Mouse (Mus musculus) kidney, postnatal 14 days (tissue): ENCODE data around the gene Ankle2.

Experiments
- DNase-seq: peaks from one replicate; pipeline ENCODE4 v3.0.0; 2022; ENCODE audit warnings: mixed read lengths

Gene Ankle2

DNA sequence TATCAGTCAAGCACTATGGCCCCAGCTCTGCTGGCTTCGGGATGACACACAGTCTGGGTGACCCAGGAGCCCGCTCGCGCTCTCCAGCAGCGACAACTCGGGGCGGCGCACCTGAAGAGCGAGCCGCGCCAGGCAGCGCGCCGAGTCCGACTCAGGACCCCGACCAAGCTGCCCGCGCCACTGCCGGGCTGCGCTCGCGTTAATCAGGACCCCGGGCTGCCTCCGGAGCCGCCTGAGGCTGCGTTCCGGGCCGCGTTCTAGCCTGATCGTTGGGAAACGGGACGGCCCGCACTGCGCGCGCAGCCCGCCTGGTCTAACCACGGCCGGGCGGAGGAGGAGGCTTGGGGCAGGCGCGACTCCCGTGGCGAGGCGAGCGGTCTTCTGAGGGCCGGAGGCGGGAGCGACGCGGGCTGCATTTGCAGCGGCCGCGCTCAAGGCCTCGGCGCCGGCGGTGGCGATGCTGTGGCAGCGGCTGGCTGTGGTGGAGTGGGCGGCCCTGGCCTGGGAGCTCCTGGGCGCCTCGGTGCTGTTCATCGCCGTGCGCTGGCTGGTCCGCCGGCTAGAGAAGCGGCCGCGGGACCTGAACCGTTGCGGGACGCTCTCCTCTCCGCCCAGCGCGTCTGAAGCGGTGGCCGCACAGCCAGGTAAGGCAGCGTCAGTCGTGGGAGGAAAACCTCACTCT is at the start of gene Ankle2:
Ankle2 (plus strand) TSS at position 225 of the 682 bp plus-strand sequence.
- DNase-seq: peak; percentile 95

- no peak for DNase-seq
Observed at GRCm38 (mm10) chr5:110181716-110182115, 49.1 kb upstream of the Ankle2 start.

- peak; percentile 8 for DNase-seq
Observed at GRCm38 (mm10) chr5:110203164-110203895, 27.5 kb upstream of the Ankle2 start.

- no peak for DNase-seq
Observed at GRCm38 (mm10) chr5:110204777-110205176, 26.0 kb upstream of the Ankle2 start.

- no peak for DNase-seq
Observed at GRCm38 (mm10) chr5:110211312-110211711, 19.5 kb upstream of the Ankle2 start.

DNA sequence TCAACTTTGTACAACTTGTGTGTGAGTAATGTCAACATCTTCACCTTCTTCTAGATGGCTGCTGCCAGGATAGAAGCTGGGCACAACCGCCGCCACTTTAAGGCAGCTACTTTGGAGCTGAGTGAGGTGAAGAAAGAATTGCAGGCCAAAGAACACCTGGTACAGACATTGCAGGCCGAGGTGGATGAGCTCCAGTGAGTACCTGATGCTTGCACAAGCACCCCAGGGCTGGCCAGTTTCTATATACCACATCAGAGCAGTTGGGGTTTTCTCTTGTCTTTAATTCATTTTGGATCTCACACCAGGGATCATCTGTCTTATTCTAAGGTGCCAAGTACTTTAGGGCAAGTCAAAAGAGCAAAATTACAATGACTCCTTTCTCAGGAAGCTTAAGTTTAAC is 14.0 kb upstream of the Ankle2 start:
- no peak for DNase-seq

DNA sequence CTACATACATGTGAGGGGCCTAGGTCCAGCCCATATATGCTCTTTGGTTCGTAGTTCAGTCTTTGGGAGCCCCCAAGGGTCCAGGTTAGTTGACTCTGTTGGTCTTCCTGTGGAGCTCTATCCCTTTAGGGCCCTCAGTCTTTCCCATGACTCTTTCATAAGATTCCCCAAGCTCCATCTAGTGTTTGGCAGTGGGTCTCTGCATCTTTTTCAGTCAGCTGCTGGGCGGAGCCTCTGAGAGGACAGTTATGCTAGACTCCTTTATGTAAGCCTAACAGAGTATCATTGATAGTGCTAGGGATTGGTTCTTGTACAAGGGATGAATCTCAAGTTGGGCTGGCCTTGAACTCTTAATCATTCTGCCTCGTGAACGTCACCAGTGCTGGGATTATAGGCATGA is 10.5 kb upstream of the Ankle2 start:
- DNase-seq: no peak

DNA sequence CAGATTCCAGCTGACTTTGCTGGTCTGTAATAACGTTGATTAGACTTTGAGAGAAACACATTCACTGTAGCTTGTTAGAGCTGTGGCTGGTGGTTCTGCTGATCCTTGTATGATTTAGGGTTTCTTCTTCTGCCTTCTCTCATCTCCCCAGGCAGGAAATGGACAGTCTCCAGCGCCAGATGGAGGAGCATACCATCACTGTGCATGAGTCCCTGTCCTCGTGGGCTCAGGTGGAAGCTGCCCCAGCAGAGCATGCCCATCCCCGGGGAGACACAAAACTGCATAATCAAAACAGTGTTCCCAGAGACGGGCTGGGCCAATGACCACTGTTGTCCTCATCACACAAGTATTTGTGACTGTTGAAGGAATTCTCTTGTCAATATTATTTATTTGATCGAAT is 8.0 kb upstream of the Ankle2 start:
- DNase-seq: no peak

- DNase-seq: no peak
Observed at GRCm38 (mm10) chr5:110225056-110225455, 5.7 kb upstream of the Ankle2 start.

GRCm38 (mm10) chr5:110227336-110227883 is 3.4 kb upstream of the Ankle2 start:
- no peak for DNase-seq

DNA sequence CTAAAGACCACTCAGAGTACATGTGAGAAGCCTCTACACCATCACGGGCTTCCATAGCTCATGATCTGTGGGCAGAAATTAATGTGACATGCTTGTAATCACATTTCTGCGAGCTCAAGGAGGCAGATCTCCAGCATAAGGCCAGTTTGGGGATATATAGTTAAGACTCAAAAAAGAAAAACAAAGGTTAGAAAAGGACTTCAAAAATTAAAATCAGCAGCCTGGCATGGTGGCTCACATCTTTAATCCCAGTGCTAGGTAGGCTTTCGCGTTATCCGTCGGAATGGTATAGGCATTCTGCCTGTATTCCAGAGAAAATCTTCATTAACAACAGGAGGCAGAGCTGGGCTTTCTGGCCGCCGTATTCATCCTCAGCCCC is 414 bp upstream of the Ankle2 start:
- DNase-seq: peak; percentile 9

DNA sequence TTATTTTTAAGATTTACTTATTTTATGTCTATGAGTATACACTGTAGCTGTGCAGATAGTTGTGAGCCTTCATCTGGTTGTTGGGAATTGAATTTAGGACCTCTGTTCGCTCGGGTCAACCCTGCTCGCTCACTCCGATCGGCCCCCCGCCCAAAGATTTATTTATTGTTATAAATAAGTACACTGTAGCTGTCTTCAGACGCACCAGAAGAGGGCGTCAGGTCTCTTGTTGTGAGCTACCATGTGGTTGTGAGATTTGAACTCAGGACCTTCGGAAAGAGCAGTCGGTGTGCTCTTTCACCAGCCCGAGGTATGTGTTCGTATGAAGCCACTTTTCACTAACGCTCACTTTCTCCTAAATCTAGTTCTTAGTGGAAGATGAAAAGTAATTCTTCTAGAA is 834 bp downstream of the Ankle2 start:
- peak; percentile 9 for DNase-seq

DNA sequence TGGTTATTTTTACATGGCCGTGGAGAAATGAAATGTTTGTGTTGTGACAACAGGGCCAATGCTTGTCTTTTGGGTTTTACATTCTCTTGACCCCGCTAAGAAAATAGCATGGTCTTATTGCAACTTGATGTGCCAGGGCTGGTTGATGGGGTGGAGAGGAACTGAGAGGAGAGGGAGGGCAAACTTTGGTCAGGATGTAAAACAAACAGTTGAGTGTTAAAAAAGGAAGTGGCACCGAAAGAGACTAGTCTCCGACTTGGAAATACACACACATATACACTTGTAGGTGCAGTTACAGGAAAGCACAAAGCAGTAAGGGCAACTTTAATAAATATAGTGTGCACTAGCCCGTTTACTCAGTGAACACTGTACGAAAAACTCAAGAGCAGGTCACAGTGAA is 1.5 kb downstream of the Ankle2 start:
- no peak for DNase-seq

GRCm38 (mm10) chr5:110244091-110244490 is 13.3 kb downstream of the Ankle2 start:
- no peak for DNase-seq

DNA sequence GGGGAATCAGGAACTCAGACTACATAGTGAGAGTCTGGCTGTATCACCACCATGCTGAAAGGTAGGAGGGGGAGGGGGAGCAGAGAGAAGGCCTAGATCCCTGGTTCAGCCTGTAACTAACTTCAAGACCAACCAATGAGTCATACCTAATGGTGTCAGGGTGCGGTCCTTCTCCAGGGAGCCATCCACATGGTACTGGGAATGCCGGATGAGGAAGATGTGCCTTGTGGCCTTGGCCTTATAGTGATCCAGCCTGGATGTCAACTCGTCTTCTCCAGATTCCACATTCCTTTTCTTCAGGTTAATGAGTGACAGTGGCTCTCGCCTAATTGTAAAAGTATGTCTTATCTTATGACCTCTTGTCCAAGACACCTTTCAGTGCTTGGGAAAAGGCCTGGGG is 36.1 kb downstream of the Ankle2 start:
- DNase-seq: no peak

- DNase-seq: peak; percentile 94
Observed at GRCm38 (mm10) chr5:110269141-110270101, 38.6 kb downstream of the Ankle2 start, which contains the start of gene Pgam5. Gene Pgam5 (minus strand): TSS chr5:110269913.

DNA sequence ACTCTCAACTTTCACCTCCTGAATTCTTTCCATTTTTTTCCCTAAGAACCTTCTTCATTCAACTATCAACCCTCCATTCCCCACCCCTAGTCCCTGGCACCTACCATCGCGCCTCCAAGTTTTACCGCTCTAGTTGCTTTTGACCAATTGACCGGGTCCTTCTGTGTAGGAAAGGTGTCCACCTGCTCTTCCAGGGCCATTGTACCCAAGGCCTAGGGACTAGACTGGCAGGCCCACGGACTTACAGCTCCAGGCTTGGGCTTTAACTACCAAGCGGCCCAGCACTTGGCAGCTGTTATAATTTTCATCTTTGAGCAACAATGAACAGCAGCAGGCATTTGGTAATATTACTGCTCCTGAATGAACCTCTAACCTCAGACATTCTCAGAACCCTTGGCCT is 39.4 kb downstream of the Ankle2 start:
- no peak for DNase-seq

DNA sequence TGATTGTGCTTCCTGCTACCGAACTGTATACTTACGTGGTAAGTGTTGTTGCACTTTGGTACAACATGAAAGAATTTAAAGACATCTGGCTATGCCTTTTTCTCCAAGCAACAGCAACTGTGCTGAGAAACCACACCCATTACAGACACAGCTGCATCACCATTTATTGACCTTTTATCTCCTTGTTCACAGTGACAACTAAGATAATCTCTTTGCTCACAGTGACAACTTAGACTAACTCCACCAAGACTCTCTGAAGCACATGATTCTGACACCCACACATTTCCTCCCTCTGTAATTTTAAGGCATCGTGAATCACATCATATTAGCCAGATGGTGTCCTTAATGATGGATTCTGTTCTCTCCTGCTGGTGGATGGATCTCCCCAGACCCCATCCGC is 43.3 kb downstream of the Ankle2 start:
- DNase-seq: no peak

GRCm38 (mm10) chr5:110274846-110275245 is 44.0 kb downstream of the Ankle2 start:
- no peak for DNase-seq

DNA sequence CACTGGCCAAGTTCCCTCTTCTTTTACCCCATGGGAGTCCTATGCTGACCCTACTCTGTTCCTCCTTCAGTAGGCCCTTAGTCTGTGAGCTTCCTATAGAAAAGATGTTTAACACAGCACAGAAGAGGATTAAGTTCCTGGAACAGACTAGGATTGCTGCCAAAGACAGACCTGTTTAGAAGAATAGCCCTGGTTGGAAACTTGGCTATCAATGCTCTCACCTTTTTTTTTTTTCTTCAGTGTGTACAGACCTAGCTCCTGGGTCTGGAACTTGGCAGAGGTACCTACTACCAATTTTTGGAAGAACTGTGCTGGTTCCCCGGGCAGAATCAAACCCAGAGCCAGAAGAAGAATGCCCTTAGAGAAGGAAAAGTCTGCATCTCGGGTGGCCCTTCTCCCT is 45.6 kb downstream of the Ankle2 start:
- no peak for DNase-seq

DNA sequence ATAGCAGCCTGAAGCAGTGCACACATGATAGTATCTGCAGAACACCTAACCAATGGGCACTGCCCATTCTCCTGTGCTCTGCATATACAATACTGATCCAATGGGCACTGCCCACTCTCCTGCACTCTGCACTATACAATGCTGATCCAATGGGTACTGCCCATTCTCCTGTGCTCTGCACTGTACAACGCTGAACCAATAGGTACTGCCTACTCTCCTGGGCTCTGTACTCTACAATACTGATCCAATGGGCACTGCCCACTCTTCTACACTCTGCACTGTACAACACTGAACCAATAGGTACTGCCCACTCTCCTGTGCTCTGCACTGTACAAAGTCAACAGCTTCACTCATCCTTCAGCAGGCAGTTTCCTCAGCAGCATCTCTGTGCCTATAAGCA is 46.1 kb downstream of the Ankle2 start:
- no peak for DNase-seq

DNA sequence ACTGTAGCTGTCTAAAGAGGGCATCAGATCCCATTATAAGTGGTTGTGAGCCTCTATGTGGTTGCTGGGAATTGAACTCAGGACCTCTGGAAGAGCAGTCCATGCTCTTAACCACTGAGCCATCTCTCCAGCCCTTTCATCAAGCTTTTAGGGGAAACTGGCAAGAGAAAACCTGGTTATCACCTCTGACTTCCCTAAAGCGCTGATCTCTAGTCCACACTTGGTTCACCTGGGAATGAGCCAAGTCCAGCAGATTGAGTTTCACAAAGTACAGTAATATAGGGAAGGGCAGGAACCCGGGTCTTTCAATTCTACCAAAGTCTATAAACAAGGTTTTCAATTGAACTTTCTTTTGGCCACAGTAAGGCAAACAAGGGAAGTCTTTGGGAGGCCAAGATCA is 51.2 kb downstream of the Ankle2 start:
- no peak for DNase-seq

DNA sequence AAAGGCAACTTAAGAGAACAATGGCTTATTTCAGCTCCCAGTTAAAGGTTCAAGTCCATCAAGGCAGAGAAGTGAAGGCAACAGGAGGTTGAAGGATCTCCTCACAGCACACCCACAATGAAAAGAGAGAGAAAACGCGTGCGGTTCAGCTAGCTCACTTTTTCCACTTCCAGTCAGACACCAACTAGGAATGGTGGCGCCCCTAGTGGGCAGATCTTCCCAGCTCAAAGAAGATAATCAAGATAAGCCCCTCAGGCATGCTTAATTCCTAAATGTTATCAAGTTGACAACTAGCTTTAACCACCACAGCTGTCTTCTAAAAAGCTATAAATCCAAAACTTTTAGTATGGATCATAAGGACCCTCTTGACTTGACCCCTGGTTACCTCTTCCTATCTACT is 53.7 kb downstream of the Ankle2 start:
- peak; percentile 66 for DNase-seq
